Mouse (Mus musculus) spleen, adult 10 weeks (tissue): Measurements from ENCODE around the gene Nrm. TPM values are rescaled to one million over a fixed set of nuclear protein-coding genes. Genes with fewer than 3 reads are reported as not detected.

Source experiments
- polyA plus RNA-seq: library from polyadenylated mRNA; stranded (reverse); fragments of 350-450 nt; fragmentation: Illumina TruSeq; extraction: RNeasy Lipid Tissue Mini Kit (QIAGEN cat#74804); gene quantifications from one replicate; pipeline ENCODE4 v1.2.3, GENCODE M21; 2015; ENCODE audit warnings: low replicate concordance; ENCODE audit not compliant: insufficient read depth

The Nrm gene
- 43.1 TPM for polyA plus RNA-seq

GRCm38 (mm10) chr17:35861198-35861857, at the start of gene Nrm:
TSS of gene Nrm (plus strand) at chr17:35861318.

GRCm38 (mm10) chr17:35821439-35822430, 39.4 kb upstream of the Nrm start, which contains the start of gene Ier3:
TSS of gene Ier3 (plus strand) at chr17:35821684.

DNA sequence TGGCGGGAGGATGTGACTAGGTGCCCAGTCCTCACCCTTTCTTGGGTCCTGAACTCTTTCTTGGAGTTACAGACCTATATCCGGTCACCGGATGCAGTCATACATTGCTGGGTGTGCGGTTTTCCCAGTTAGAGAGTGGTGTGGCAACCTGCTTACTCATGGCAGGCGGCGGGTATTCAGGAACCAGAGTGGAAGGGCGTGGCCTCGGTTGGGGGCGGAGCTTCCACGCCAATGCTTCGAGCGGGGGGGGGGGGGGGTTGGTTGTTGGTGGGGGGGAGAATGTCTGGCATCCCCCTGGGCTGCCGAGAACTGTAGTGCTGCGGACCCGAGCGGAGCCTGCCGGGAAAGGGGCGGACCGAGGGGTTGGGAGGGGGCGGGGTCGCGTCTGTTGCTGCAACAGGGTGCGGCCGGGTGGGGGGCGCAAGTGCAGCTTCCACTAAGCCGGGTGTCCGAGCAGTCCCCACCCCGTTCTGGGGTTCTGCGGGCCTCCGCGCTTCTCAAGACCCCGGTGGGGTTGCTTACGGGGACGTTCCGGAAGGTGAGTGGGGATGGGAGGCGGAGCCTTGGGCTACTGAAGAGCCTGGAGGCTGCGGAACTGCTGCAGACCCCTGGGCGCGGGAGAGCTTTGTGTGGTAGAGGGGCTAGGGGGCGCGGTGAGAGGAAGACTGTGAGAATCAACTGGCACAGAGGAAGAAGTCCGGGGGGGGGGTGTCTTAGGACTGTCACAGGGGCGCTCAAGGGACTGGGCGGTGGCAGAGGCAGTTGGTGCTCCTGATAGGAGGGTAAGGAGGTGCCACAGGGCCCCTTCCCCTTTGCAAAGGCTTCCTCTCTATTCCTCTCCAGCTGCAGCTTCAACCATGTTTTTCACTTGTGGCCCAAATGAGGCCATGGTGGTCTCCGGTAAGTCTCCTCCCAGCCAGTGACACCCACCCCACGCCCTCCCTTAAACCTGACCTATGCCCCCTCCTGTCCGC, 37.9 kb upstream of the Nrm start, which contains the start of gene Flot1:
Gene Flot1, plus strand, starts transcription at position 267 of the 974 bp plus-strand sequence.

GRCm38 (mm10) chr17:35838122-35838544, 23.0 kb upstream of the Nrm start, which contains the start of gene Tubb5:
TSS of gene Tubb5 (minus strand) at chr17:35838306.

GRCm38 (mm10) chr17:35841076-35841950, 19.8 kb upstream of the Nrm start, which contains the start of gene Mdc1:
TSS of gene Mdc1 (plus strand) at chr17:35841515.

DNA sequence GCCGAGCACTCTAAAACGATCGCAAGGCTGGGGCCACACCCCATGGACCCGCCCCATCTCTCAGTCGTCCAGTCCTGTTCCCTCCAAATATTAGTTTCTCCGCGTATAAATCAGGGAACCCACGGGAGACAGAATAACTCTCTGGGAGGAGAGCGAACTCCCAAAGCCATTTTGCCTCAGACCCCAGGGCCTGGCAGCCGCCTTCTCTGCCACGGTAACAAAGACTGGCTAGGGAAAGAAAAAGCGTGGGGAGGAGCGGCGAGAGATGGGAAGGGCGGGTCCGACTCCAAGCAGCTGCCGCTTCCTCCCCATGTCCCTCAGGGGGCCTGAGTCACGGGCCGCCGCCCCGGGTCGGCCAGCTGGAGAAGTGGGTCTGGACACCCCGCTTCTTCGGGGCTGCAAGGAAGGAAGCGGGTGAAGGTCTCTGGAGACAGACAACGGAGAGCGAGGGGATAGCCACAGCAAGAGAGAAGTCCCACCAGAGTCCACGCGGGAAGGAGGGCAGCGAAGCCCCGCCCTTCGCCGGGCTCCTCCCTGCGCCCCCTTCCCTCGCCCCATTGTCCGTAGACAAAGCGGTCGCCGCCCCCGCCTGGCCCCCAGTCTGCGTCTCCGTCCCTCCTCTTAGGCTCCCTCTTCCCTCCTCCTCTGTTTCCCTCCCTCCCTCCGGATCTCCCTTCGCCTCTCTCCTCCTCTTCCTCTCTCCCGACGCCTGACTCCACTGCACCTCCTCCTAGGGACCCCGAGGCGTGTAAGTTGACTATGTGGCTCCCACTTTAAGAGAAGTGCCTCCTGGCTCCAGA, 4.6 kb downstream of the Nrm start, which contains the start of gene Ppp1r18:
Gene Ppp1r18, plus strand, starts transcription at position 113 of the 800 bp plus-strand sequence.

GRCm38 (mm10) chr17:35879245-35880057, 18.3 kb downstream of the Nrm start, which contains the start of gene Dhx16:
TSS of gene Dhx16 (plus strand) at chr17:35879819.

GRCm38 (mm10) chr17:35896781-35897643, 35.9 kb downstream of the Nrm start, which contains the start of gene 2310061I04Rik:
TSS of gene 2310061I04Rik (minus strand) at chr17:35897431.

GRCm38 (mm10) chr17:35909919-35910369, 48.8 kb downstream of the Nrm start, which contains the start of gene Atat1:
TSS of gene Atat1 (minus strand) at chr17:35910075.

Other genes starting within 250 kb of the Nrm start
- gene Gm9573, start 234.7 kb upstream of the Nrm start, polyA plus RNA-seq = not detected
- not detected for gene Mucl3, start 217.6 kb upstream of the Nrm start, polyA plus RNA-seq
- 10.5 TPM for gene Vars2, start 193.7 kb upstream of the Nrm start, polyA plus RNA-seq
- gene Gtf2h4, start 187.6 kb upstream of the Nrm start, polyA plus RNA-seq = 8.0 TPM
- gene Ddr1, start 156.7 kb upstream of the Nrm start, polyA plus RNA-seq = 5.6 TPM
- 3.4 TPM for gene Ier3, start 39.6 kb upstream of the Nrm start, polyA plus RNA-seq
- gene Flot1, start 38.1 kb upstream of the Nrm start, polyA plus RNA-seq = 27.5 TPM
- 222 TPM for gene Tubb5, start 23.0 kb upstream of the Nrm start, polyA plus RNA-seq
- gene Mdc1, start 19.8 kb upstream of the Nrm start, polyA plus RNA-seq = 59.7 TPM
- 139 TPM for gene Ppp1r18, start 4.3 kb downstream of the Nrm start, polyA plus RNA-seq
- 124 TPM for gene Dhx16, start 18.5 kb downstream of the Nrm start, polyA plus RNA-seq
- 29.9 TPM for gene 2310061I04Rik, start 36.1 kb downstream of the Nrm start, polyA plus RNA-seq
- 15.8 TPM for gene Atat1, start 48.8 kb downstream of the Nrm start, polyA plus RNA-seq
- 63.0 TPM for gene Mrps18b, start 55.1 kb downstream of the Nrm start, polyA plus RNA-seq
- 32.2 TPM for gene Ppp1r10, start 55.1 kb downstream of the Nrm start, polyA plus RNA-seq
- 133 TPM for gene Abcf1, start 108.4 kb downstream of the Nrm start, polyA plus RNA-seq
- gene Gnl1, start 118.5 kb downstream of the Nrm start, polyA plus RNA-seq = 19.0 TPM
- 29.2 TPM for gene Prr3, start 118.9 kb downstream of the Nrm start, polyA plus RNA-seq
- 80.5 TPM for gene H2-T24, start 159.2 kb downstream of the Nrm start, polyA plus RNA-seq
- gene H2-T23, start 171.5 kb downstream of the Nrm start, polyA plus RNA-seq = 186 TPM
- gene H2-T22, start 181.4 kb downstream of the Nrm start, polyA plus RNA-seq = 124 TPM
- gene Gm6034, start 181.6 kb downstream of the Nrm start, polyA plus RNA-seq = 0.25 TPM
- gene Gm11127, start 197.1 kb downstream of the Nrm start, polyA plus RNA-seq = not detected